Mouse (Mus musculus): ENCODE measurements at regions not wholly inside any gene's neighbourhood (a gene's known extent, or its start where the extent isn't known, plus 50 kb on each side); places are given as distances from the start of the nearest gene placed in this dataset.

- POLR2A ChIA-PET, result no interaction called here
- CTCF ChIA-PET, result no interaction called here
Observed at GRCm38 (mm10) chr14:82998135-82998534, 1445.2 kb upstream of the Pcdh17 start.

- CTCF ChIA-PET, result no interaction called here
Observed at GRCm38 (mm10) chr14:83002178-83002911, 1441.0 kb upstream of the Pcdh17 start.

GRCm38 (mm10) chr14:83008549-83008948, 1434.8 kb upstream of the Pcdh17 start:
- ChIA-PET CTCF (no interaction called here), POLR2A (no interaction called here)

More at GRCm38 (mm10) chr14:83002178-83002911, 1441.0 kb upstream of the Pcdh17 start:
- POLR2A ChIA-PET, result interaction anchor here in 1 of 4 experiments (0.7 kb wide), 1 partner anchor 9 kb away, joined by 3 read pairs; no protein-coding TSS in a partner anchor

- ChIA-PET CTCF (no interaction called here), POLR2A (no interaction called here)
Observed at GRCm38 (mm10) chr14:83021886-83022285, 1421.5 kb upstream of the Pcdh17 start.
